Mouse (Mus musculus): ENCODE results near the gene Fgfr2. TPM values are rescaled to one million over a fixed set of nuclear protein-coding genes. Genes with fewer than 3 reads are reported as not detected.

The Fgfr2 gene
- polyA plus RNA-seq, 1 experiment = 3.0 TPM

GRCm38 (mm10) chr7:130289428-130289790 lies 2833.7 kb downstream of the Fgfr2 start:
- peaks cover 6% of the 10 kb centered on the region for H3K4me1 ChIP-seq (ENCODE audit: control insufficient read depth, insufficient read depth, low read length)
- H3K36me3 ChIP-seq (ENCODE audit: control insufficient read depth, insufficient read depth, low read length) = no peaks in the 10 kb centered on the region
- H3K4me3 ChIP-seq (ENCODE audit: control insufficient read depth, low read depth, low read length) = no peak overlapping the region; the same call in 1 of the 2 replicates
- H3K27me3 ChIP-seq (ENCODE audit: control insufficient read depth, insufficient read depth, low read length) = no peaks in the 10 kb centered on the region
- H3K27ac ChIP-seq (ENCODE audit: control insufficient read depth, insufficient read depth, low read depth, low read length) = no peak overlapping the region
- TF ChIP-seq POLR2A (IDR thresholded peaks at IDR 0.05; ENCODE audit: control insufficient read depth, low read depth, low read length) (no peak), CTCF (IDR thresholded peaks at IDR 0.05; ENCODE audit: control insufficient read depth, insufficient read depth, insufficient replicate concordance, low read depth, low read length) (no peak)

- Histone ChIP-seq H3K36me3 (ENCODE audit: control insufficient read depth, insufficient read depth, low read length) (no peaks in the 10 kb centered on the region), H3K27me3 (ENCODE audit: control insufficient read depth, insufficient read depth, low read length) (no peaks in the 10 kb centered on the region), H3K27ac (ENCODE audit: control insufficient read depth, insufficient read depth, low read depth, low read length) (no peak overlapping the region), H3K4me1 (ENCODE audit: control insufficient read depth, insufficient read depth, low read length) (peaks cover 6% of the 10 kb centered on the region), H3K4me3 (ENCODE audit: control insufficient read depth, low read depth, low read length) (no peak overlapping the region)
- no peak for TF ChIP-seq POLR2A (IDR thresholded peaks at IDR 0.05; ENCODE audit: control insufficient read depth, low read depth, low read length)
- no peak for TF ChIP-seq CTCF (IDR thresholded peaks at IDR 0.05; ENCODE audit: control insufficient read depth, insufficient read depth, insufficient replicate concordance, low read depth, low read length)
These were observed 2834.3 kb downstream of the Fgfr2 start for GRCm38 (mm10) chr7:130288719-130289427.

GRCm38 (mm10) chr7:130288248-130288647 lies 2834.9 kb downstream of the Fgfr2 start:
- H3K36me3 ChIP-seq (ENCODE audit: control insufficient read depth, insufficient read depth, low read length) = no peaks in the 10 kb centered on the region
- no peak overlapping the region for H3K27ac ChIP-seq (ENCODE audit: control insufficient read depth, insufficient read depth, low read depth, low read length)
- H3K27me3 ChIP-seq (ENCODE audit: control insufficient read depth, insufficient read depth, low read length) = no peaks in the 10 kb centered on the region
- peaks cover 6% of the 10 kb centered on the region for H3K4me1 ChIP-seq (ENCODE audit: control insufficient read depth, insufficient read depth, low read length)
- H3K4me3 ChIP-seq (ENCODE audit: control insufficient read depth, low read depth, low read length) = no peak overlapping the region
- TF ChIP-seq POLR2A (IDR thresholded peaks at IDR 0.05; ENCODE audit: control insufficient read depth, low read depth, low read length) (no peak), CTCF (IDR thresholded peaks at IDR 0.05; ENCODE audit: control insufficient read depth, insufficient read depth, insufficient replicate concordance, low read depth, low read length) (no peak)

- Histone ChIP-seq H3K36me3 (ENCODE audit: control insufficient read depth, insufficient read depth, low read length) (no peaks in the 10 kb centered on the region), H3K4me3 (ENCODE audit: control insufficient read depth, low read depth, low read length) (no peak overlapping the region), H3K4me1 (ENCODE audit: control insufficient read depth, insufficient read depth, low read length) (no peaks in the 10 kb centered on the region), H3K27ac (ENCODE audit: control insufficient read depth, insufficient read depth, low read depth, low read length) (no peak overlapping the region), H3K27me3 (ENCODE audit: control insufficient read depth, insufficient read depth, low read length) (no peaks in the 10 kb centered on the region)
- TF ChIP-seq POLR2A (IDR thresholded peaks at IDR 0.05; ENCODE audit: control insufficient read depth, low read depth, low read length) (no peak), CTCF (IDR thresholded peaks at IDR 0.05; ENCODE audit: control insufficient read depth, insufficient read depth, insufficient replicate concordance, low read depth, low read length) (no peak)
These were observed 2844.1 kb downstream of the Fgfr2 start for GRCm38 (mm10) chr7:130278738-130279705.

GRCm38 (mm10) chr7:130278000-130278737 lies 2845.0 kb downstream of the Fgfr2 start:
- H3K4me1 ChIP-seq (ENCODE audit: control insufficient read depth, insufficient read depth, low read length) = no peaks in the 10 kb centered on the region
- TF ChIP-seq POLR2A (IDR thresholded peaks at IDR 0.05; ENCODE audit: control insufficient read depth, low read depth, low read length) = no peak
- TF ChIP-seq CTCF (IDR thresholded peaks at IDR 0.05; ENCODE audit: control insufficient read depth, insufficient read depth, insufficient replicate concordance, low read depth, low read length) = no peak
- no peak overlapping the region for H3K27ac ChIP-seq (ENCODE audit: control insufficient read depth, insufficient read depth, low read depth, low read length)
- no peaks in the 10 kb centered on the region for H3K36me3 ChIP-seq (ENCODE audit: control insufficient read depth, insufficient read depth, low read length)
- no peak overlapping the region for H3K4me3 ChIP-seq (ENCODE audit: control insufficient read depth, low read depth, low read length)
- H3K27me3 ChIP-seq (ENCODE audit: control insufficient read depth, insufficient read depth, low read length) = no peaks in the 10 kb centered on the region

- H3K36me3 ChIP-seq (ENCODE audit: control insufficient read depth, insufficient read depth, low read length) = no peaks in the 10 kb centered on the region
- TF ChIP-seq CTCF (IDR thresholded peaks at IDR 0.05; ENCODE audit: control insufficient read depth, insufficient read depth, insufficient replicate concordance, low read depth, low read length) (peak; percentile 86), POLR2A (IDR thresholded peaks at IDR 0.05; ENCODE audit: control insufficient read depth, low read depth, low read length) (no peak)
- H3K27ac ChIP-seq (ENCODE audit: control insufficient read depth, insufficient read depth, low read depth, low read length) = no peak overlapping the region
- H3K4me3 ChIP-seq (ENCODE audit: control insufficient read depth, low read depth, low read length) = no peak overlapping the region
- H3K27me3 ChIP-seq (ENCODE audit: control insufficient read depth, insufficient read depth, low read length) = no peaks in the 10 kb centered on the region
- H3K4me1 ChIP-seq (ENCODE audit: control insufficient read depth, insufficient read depth, low read length) = no peaks in the 10 kb centered on the region
These were observed 2849.9 kb downstream of the Fgfr2 start for GRCm38 (mm10) chr7:130273265-130273664.
